Mouse (Mus musculus) CH12.LX (cell line): ENCODE measurements around the gene Tgfbr3. TPM values are rescaled to one million over a fixed set of nuclear protein-coding genes. Genes with fewer than 3 reads are reported as not detected.

Experiments used
- DNase-seq: peaks from one replicate; pipeline ENCODE4 v3.0.0-alpha.2; 2013; ENCODE audit errors: extremely low read depth
- H3K27ac ChIP-seq: 2 replicates; pipeline ENCODE4 v1.5.1; 2012; ENCODE audit warnings: low read depth, mild to moderate bottlenecking, control low read depth, moderate library complexity; ENCODE audit not compliant: insufficient read depth
- H3K27me3 ChIP-seq: replicated peaks from 2 replicates; pipeline ENCODE3; 2012; ENCODE audit warnings: inconsistent platforms
- H3K36me3 ChIP-seq, 2 experiments: replicated peaks in 1 of 2; 2 replicates each; pipeline versions ENCODE3 to v1.6.1; 2012; ENCODE audit warnings: inconsistent platforms in 1 of 2, low read length in 1 of 2, mild to moderate bottlenecking in 1 of 2, mixed read lengths in 1 of 2, moderate library complexity in 1 of 2; ENCODE audit not compliant: control insufficient read depth in 1 of 2, insufficient read depth in 1 of 2
- H3K4me1 ChIP-seq, 2 experiments: 2 replicates each; pipeline ENCODE4 v1.6.1; 2012; ENCODE audit warnings: inconsistent platforms in 1 of 2, moderate library complexity in 1 of 2; ENCODE audit not compliant: insufficient read depth in 2 of 2, control insufficient read depth in 1 of 2
- H3K4me2 ChIP-seq: 2 replicates; pipeline ENCODE4 v1.6.1; 2012; ENCODE audit warnings: low read depth, mild to moderate bottlenecking, control low read depth; ENCODE audit not compliant: poor library complexity, insufficient read depth, severe bottlenecking
- H3K4me3 ChIP-seq, 3 experiments: fragments of 150-350 bp in 1 of 3; sonication (generic) in 1 of 3; replicated peaks in 1 of 3; 2 replicates each; pipeline versions ENCODE3 to v1.5.1; 2011 to 2012; ENCODE audit warnings: low read depth in 2 of 3, low read length in 2 of 3, mild to moderate bottlenecking in 2 of 3, moderate library complexity in 2 of 3, control low read depth in 1 of 3, improper control_type of control experiment in 1 of 3, inconsistent platforms in 1 of 3, mixed read lengths in 1 of 3; ENCODE audit not compliant: poor library complexity in 1 of 3
- H3K79me2 ChIP-seq: replicated peaks from 2 replicates; pipeline ENCODE4 v1.6.1; 2012; ENCODE audit warnings: mild to moderate bottlenecking, moderate library complexity; ENCODE audit not compliant: control insufficient read depth, poor library complexity, insufficient read depth, severe bottlenecking; ENCODE audit errors: extremely low read depth
- H3K9ac ChIP-seq: 2 replicates; pipeline ENCODE4 v1.6.1; 2012; ENCODE audit warnings: low read depth, mild to moderate bottlenecking, control low read depth, moderate library complexity; ENCODE audit not compliant: insufficient read depth
- H3K9me3 ChIP-seq: replicated peaks from 2 replicates; pipeline ENCODE3; 2012; ENCODE audit warnings: low read length, inconsistent platforms, mixed read lengths
- BHLHE40 ChIP-seq: IDR thresholded peaks from 2 replicates; pipeline ENCODE4 v1.6.1; 2011; ENCODE audit warnings: mild to moderate bottlenecking, low read depth, low read length, improper control_type of control experiment
- CHD1 ChIP-seq: IDR thresholded peaks from 2 replicates; pipeline ENCODE4 v1.6.1; 2012; ENCODE audit warnings: low read depth, low read length, improper control_type of control experiment, inconsistent platforms
- CHD2 ChIP-seq: IDR thresholded peaks from 2 replicates; pipeline ENCODE4 v1.6.1; 2011; ENCODE audit warnings: low read length, improper control_type of control experiment
- GABPA ChIP-seq: IDR thresholded peaks from 2 replicates; pipeline ENCODE4 v1.6.1; 2012; ENCODE audit warnings: low read depth, low read length, improper control_type of control experiment, inconsistent platforms; ENCODE audit not compliant: insufficient replicate concordance
- HCFC1 ChIP-seq: IDR thresholded peaks from 2 replicates; pipeline ENCODE4 v1.6.1; 2012; ENCODE audit warnings: low read depth, mild to moderate bottlenecking, inconsistent platforms, low read length, improper control_type of control experiment
- IRF4 ChIP-seq: IDR thresholded peaks from 2 replicates; pipeline ENCODE4 v1.6.1; 2014; ENCODE audit warnings: low read depth, mild to moderate bottlenecking, inconsistent platforms, low read length, improper control_type of control experiment
- MAX ChIP-seq: IDR thresholded peaks from 2 replicates; pipeline ENCODE4 v1.6.1; 2011; ENCODE audit warnings: low read length, improper control_type of control experiment
- MAZ ChIP-seq: IDR thresholded peaks from 2 replicates; pipeline ENCODE4 v1.6.1; 2012; ENCODE audit warnings: low read depth, mild to moderate bottlenecking, inconsistent platforms, low read length, improper control_type of control experiment, moderate library complexity
- MEF2A ChIP-seq: IDR thresholded peaks from 2 replicates; pipeline ENCODE4 v1.6.1; 2014; ENCODE audit warnings: low read depth, mild to moderate bottlenecking, inconsistent platforms, low read length, improper control_type of control experiment, borderline replicate concordance
- MXI1 ChIP-seq: IDR thresholded peaks from 2 replicates; pipeline ENCODE4 v1.6.1; 2011; ENCODE audit warnings: mild to moderate bottlenecking, low read depth, low read length, improper control_type of control experiment
- NELFE ChIP-seq: IDR thresholded peaks from 2 replicates; pipeline ENCODE4 v1.6.1; 2011; ENCODE audit warnings: low read depth, low read length, improper control_type of control experiment
- NRF1 ChIP-seq: IDR thresholded peaks from 2 replicates; pipeline ENCODE4 v1.6.1; 2014; ENCODE audit warnings: low read depth, mild to moderate bottlenecking, inconsistent platforms, low read length, improper control_type of control experiment, moderate library complexity
- SIN3A ChIP-seq: IDR thresholded peaks from 2 replicates; pipeline ENCODE4 v1.6.1; 2012; ENCODE audit warnings: low read length, improper control_type of control experiment, inconsistent platforms
- TBP ChIP-seq: conservative IDR thresholded peaks from 2 replicates; pipeline ENCODE4 v1.6.1; 2011; ENCODE audit warnings: low read depth, low read length, improper control_type of control experiment
- USF1 ChIP-seq: IDR thresholded peaks from 2 replicates; pipeline ENCODE4 v1.6.1; 2014; ENCODE audit warnings: low read depth, mild to moderate bottlenecking, inconsistent platforms, low read length, improper control_type of control experiment
- ZMIZ1 ChIP-seq: IDR thresholded peaks from 2 replicates; pipeline ENCODE4 v1.6.1; 2012; ENCODE audit warnings: low read depth, mild to moderate bottlenecking, inconsistent platforms, low read length, improper control_type of control experiment
- ZNF384 ChIP-seq: IDR thresholded peaks from 2 replicates; pipeline ENCODE4 v1.6.1; 2012; ENCODE audit warnings: low read depth, low read length, improper control_type of control experiment, inconsistent platforms
- dilution Hi-C: fragments of 300-500 bp; cut with MboI; formaldehyde crosslinking; loops from 2 replicates; pipeline ENCODE4 v1.14.3; 2020; ENCODE audit warnings: low sequenced_read_pairs; ENCODE audit not compliant: extremely low pct_unique_long_range_greater_than_20kb, extremely low pct_ligation_motif_present
- in situ Hi-C: fragments of 300-500 bp; cut with MboI; formaldehyde crosslinking; loops from 3 replicates; pipeline ENCODE4 v1.14.3; 2019; ENCODE audit warnings: low sequenced_read_pairs, low pct_ligation_motif_present, low pct_unique_long_range_greater_than_20kb, mixed read lengths
- polyA plus RNA-seq: library from polyadenylated mRNA; unstranded; fragments of >175 nt; gene quantifications from 2 replicates; pipeline ENCODE4 v1.2.1, GENCODE M21; 2012; ENCODE audit warnings: low read depth; ENCODE audit not compliant: insufficient read length
- total RNA-seq, 2 experiments: library from RNA; depleted of rRNA; stranded (reverse); fragments of 300-350 nt in 1 of 2; fragments of >200 nt in 1 of 2; gene quantifications; 2 replicates each; pipeline ENCODE4 v1.2.3; 2012 to 2014

Tgfbr3 gene
- total and polyA plus RNA-seq, 3 experiments, result 0.13 to 0.46 (median 0.30) TPM

GRCm38 (mm10) chr5:107218594-107218993 is 70.8 kb downstream of the Tgfbr3 start:
- dilution Hi-C loops (no loop called here), in situ Hi-C loops (no loop called here)
- Histone ChIP-seq H3K9me3 (no peaks in the 10 kb centered on the region), H3K4me3 (no peak overlapping the region), H3K27me3 (no peaks in the 10 kb centered on the region), H3K4me2 (no peak overlapping the region), H3K27ac (no peak overlapping the region), H3K79me2 (no peaks in the 10 kb centered on the region), H3K4me1 (peaks cover 3 to 21% of the 10 kb centered on the region in 2 experiments; a peak in 3 of 4 replicates), H3K9ac (no peak overlapping the region), H3K36me3 (no peaks in the 10 kb centered on the region)
- no peak for DNase-seq
- TF ChIP-seq ZNF384, result no peak
- TF ChIP-seq BHLHE40, result no peak
- no peak for TF ChIP-seq ZMIZ1
- TF ChIP-seq GABPA, result no peak

GRCm38 (mm10) chr5:107217139-107217538 is 72.3 kb downstream of the Tgfbr3 start:
- TF ChIP-seq HCFC1 (no peak), NELFE (no peak), MAX (no peak), CHD2 (no peak), MEF2A (no peak), CHD1 (no peak), USF1 (no peak), TBP (no peak), IRF4 (no peak), SIN3A (no peak), NRF1 (no peak), MAZ (no peak), MXI1 (no peak), BHLHE40 (no peak)
- TF ChIP-seq, all 38 proteins: peak for 0
- H3K27me3 ChIP-seq, result no peaks in the 10 kb centered on the region
- H3K4me1 ChIP-seq, result peaks cover 4 to 11% of the 10 kb centered on the region in 2 experiments; a peak in 2 of 4 replicates
- no peak for DNase-seq
- dilution Hi-C loops, result no loop called here
- no peak overlapping the region for H3K27ac ChIP-seq
- no peak overlapping the region for H3K4me2 ChIP-seq
- no peak overlapping the region for H3K4me3 ChIP-seq
- no peaks in the 10 kb centered on the region for H3K79me2 ChIP-seq
- in situ Hi-C loops, result no loop called here
- no peaks in the 10 kb centered on the region for H3K36me3 ChIP-seq
- no peak overlapping the region for H3K9ac ChIP-seq
- H3K9me3 ChIP-seq, result no peaks in the 10 kb centered on the region
